Mouse (Mus musculus): ENCODE measurements around the gene Dolpp1. TPM values are rescaled to one million over a fixed set of nuclear protein-coding genes. Genes with fewer than 3 reads are reported as not detected.

The Dolpp1 gene
- polyA plus RNA-seq, 1 experiment: 73.2 TPM

DNA sequence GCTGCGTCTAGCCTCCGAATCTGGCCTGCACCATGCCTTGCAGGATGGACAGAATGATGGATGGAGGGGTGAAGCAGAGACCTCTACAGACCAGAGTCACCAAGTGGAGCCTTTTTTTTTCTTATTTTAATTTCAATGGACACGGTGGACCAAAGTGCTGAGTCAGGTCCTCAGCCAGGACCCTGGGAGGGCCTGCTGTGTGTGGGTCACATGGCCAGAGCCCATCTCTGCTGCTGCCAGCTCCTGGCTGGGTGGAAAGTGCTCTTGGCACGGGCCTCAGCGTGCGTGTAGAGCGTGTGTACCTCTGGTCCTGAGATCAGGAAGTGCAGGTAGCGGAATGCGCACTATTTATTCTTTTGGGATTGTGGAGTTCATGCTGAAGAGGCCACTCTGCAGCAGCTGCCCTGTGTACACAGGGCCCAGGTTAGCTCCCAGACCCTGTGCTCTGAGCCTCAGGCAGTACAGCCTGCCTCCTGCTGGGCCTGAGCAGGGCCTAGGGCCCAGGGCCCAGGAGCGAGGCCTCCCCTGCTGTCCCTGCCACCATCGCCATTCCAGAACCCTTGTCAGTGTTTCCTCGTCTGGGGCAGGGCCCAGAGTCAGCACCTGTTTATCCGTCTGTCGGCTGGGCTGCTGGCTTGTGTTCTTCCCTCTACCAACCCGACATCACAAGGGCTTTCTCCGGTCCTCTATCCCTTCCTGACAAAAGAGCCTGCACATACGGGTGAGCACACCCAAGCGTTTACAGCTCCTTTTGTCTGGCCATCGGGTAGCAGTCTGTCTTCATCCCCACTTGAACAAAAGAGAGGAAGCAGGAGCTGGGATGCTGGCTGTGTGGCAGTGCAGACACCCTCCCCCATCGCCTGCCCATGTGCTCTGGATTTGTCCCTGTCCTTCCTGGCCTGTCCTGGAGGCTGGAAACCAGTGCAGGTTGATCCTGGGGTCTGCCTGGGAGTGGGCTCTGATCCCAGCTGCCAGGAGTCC, 7.4 kb downstream of the Dolpp1 start:
- DNase-seq (ENCODE audit: low read depth): peak; percentile 84
- TF ChIP-seq CTCF (IDR thresholded peaks at IDR 0.05; ENCODE audit: borderline replicate concordance, extremely low read depth, insufficient read depth, insufficient read length) (no peak), POLR2A (IDR thresholded peaks at IDR 0.05; ENCODE audit: borderline replicate concordance, extremely low read depth, insufficient read depth, insufficient read length, poor library complexity, severe bottlenecking) (no peak)

DNA sequence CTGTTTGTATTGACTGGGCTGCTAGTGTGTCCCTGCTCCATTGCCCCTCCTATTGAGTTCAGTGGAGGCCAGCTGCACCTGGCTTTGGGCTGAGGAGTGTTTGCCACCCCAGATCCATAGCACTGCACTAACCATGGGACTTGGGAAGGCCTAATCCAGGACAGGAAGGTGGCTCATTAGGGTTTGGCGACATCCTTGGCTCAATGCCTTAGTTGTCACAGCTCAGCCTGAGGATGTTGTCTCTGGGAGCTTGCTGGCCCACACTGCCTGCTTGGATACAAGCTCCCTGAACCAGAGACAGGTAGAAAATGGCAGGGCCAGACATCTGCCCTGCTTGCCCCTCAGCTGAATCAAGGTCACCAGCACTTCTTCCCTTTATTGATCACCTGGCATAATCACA, 9.5 kb downstream of the Dolpp1 start:
- no peak for TF ChIP-seq POLR2A (IDR thresholded peaks at IDR 0.05; ENCODE audit: borderline replicate concordance, extremely low read depth, insufficient read depth, insufficient read length, poor library complexity, severe bottlenecking)
- TF ChIP-seq CTCF (IDR thresholded peaks at IDR 0.05; ENCODE audit: borderline replicate concordance, extremely low read depth, insufficient read depth, insufficient read length): no peak
- peak; percentile 11 for DNase-seq (ENCODE audit: low read depth)

DNA sequence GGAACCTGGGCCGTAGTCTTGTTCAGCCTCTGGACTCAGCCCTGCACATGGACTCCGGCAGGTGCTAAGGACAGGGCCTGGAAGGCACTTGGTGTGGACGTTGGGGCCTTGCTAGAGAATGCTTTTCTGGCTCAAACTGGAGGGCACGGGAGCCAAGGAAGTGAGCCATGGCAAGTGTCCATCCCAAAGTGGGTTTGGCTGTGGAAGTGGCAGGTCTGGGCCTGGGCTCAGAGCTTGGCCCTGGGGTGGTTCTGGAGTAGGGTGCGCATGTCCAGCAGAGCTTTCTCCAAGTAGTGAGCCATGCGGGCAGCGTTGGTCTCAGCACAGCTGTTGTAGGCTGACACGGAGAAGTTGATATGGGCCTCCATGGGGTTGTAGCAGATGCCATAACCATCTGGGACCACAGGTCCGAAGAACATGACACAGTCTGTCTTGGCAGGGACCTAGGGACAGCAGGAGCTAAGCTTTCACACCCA, 10.3 kb downstream of the Dolpp1 start:
- TF ChIP-seq CTCF (IDR thresholded peaks at IDR 0.05; ENCODE audit: borderline replicate concordance, extremely low read depth, insufficient read depth, insufficient read length) (no peak), POLR2A (IDR thresholded peaks at IDR 0.05; ENCODE audit: borderline replicate concordance, extremely low read depth, insufficient read depth, insufficient read length, poor library complexity, severe bottlenecking) (no peak)
- DNase-seq (ENCODE audit: low read depth): no peak

DNA sequence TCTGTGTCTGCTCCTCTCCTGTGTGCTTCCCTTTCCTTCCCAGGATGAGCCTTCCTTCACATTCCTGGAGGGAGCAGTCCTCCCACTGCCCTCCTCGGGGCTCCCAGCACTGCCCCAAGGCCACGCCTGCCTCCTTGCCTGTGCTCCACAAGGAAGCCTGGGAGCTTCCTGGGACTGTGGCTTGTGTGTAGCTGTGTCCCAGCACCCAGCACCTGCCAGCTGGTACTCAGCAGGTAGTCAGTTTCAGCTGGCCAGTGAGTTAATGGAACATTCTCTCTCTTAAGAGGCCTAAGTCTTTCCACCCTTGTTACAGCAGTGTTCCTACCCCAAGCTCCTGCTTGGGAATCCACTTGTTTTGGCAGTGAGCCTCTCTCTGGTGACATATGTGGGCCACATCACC, 10.8 kb downstream of the Dolpp1 start:
- TF ChIP-seq POLR2A (IDR thresholded peaks at IDR 0.05; ENCODE audit: borderline replicate concordance, extremely low read depth, insufficient read depth, insufficient read length, poor library complexity, severe bottlenecking): no peak
- no peak for TF ChIP-seq CTCF (IDR thresholded peaks at IDR 0.05; ENCODE audit: borderline replicate concordance, extremely low read depth, insufficient read depth, insufficient read length)
- DNase-seq (ENCODE audit: low read depth): no peak

DNA sequence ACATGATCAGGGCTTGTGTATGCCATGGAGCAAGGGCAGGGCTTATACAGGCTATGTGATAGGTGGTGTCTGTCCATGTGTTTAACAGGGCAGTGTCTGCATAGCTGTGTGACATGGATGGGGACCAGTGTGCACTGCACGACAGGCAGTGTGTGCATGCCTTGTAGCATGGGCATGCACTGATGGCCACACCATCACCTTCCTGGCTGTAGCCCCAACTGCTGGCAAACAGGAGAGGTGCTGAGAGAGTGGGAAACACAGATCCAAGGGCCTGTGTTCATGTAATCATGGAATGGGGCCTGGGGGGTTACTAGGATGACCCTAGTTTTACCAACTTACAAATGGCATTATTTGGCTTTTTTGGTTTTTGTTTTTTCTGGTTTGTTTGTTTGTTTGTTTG, 11.8 kb downstream of the Dolpp1 start:
- no peak for DNase-seq (ENCODE audit: low read depth)
- TF ChIP-seq POLR2A (IDR thresholded peaks at IDR 0.05; ENCODE audit: borderline replicate concordance, extremely low read depth, insufficient read depth, insufficient read length, poor library complexity, severe bottlenecking): no peak
- no peak for TF ChIP-seq CTCF (IDR thresholded peaks at IDR 0.05; ENCODE audit: borderline replicate concordance, extremely low read depth, insufficient read depth, insufficient read length)

DNA sequence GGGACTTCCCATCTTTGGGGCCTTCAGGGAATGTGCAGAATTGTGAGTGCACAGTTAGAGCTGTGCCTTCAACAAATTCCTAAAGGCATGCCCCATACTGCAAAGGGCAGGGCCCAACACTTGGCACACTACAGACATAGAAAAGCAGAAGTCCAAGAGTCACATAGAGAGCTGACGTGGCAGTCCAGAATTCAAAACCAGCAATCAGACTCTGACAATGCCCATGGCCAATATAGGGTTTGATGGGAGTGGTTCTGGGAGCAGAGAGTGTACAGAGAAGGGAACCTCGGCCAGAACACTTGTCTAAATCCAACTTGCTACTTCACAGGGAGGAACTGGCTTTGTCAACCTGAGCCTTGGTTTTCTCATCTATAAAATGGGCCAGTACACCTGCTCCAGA, 15.2 kb downstream of the Dolpp1 start:
- TF ChIP-seq POLR2A (IDR thresholded peaks at IDR 0.05; ENCODE audit: borderline replicate concordance, extremely low read depth, insufficient read depth, insufficient read length, poor library complexity, severe bottlenecking) (no peak), CTCF (IDR thresholded peaks at IDR 0.05; ENCODE audit: borderline replicate concordance, extremely low read depth, insufficient read depth, insufficient read length) (no peak)
- DNase-seq (ENCODE audit: low read depth): no peak

DNA sequence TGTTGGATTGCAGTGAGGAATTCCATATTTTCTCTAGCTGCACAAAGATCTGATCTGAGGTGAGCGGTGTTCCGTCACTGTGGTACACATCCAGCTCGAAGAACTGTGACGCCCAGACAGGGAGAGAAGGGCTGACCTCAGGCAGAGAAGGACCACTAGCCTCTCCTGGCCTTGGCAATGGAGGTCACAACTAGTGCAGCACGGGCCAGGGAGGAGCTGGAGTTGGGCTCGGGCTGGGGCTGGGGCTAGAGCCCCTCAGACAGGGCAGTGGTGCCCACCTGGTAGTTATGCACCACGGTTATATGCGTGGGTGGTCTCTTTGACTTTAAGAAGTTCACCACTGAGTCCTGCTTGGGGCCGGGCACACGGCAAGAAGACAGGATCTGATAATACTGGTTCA, 15.7 kb downstream of the Dolpp1 start:
- TF ChIP-seq POLR2A (IDR thresholded peaks at IDR 0.05; ENCODE audit: borderline replicate concordance, extremely low read depth, insufficient read depth, insufficient read length, poor library complexity, severe bottlenecking) (no peak), CTCF (IDR thresholded peaks at IDR 0.05; ENCODE audit: borderline replicate concordance, extremely low read depth, insufficient read depth, insufficient read length) (no peak)
- DNase-seq (ENCODE audit: low read depth): no peak

DNA sequence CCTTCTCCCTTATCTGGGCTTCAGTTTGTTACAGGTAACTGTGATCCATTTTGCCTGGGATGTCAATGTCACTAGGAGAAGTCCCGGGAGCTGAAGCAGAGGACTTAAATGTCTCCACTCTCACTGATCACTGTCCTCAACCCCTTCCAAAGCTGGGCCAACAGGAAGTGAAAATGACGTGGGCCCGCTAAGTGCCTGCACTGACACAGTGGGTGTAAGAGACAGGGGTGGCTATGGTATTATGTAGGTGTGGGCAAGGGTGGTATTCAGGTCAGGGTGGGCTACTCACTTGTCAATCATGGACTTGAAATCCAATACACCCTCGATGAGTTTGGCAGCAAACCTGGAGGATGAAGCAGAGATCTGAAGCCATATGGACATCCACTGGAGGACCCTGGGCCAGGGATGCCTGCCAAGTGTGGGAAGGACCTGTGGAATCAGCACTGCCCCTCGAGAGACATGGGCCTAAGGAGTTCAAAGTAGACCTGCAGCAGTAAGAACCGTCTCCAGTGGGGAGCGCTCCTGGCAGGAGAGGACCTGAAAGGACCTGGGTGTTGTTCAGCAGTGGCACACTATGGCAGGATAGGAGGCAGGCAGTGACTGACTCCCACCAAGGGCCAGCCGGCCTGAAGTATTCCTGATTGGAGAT, 16.5 kb downstream of the Dolpp1 start:
- DNase-seq (ENCODE audit: low read depth): no peak
- TF ChIP-seq POLR2A (IDR thresholded peaks at IDR 0.05; ENCODE audit: borderline replicate concordance, extremely low read depth, insufficient read depth, insufficient read length, poor library complexity, severe bottlenecking) (no peak), CTCF (IDR thresholded peaks at IDR 0.05; ENCODE audit: borderline replicate concordance, extremely low read depth, insufficient read depth, insufficient read length) (no peak)

DNA sequence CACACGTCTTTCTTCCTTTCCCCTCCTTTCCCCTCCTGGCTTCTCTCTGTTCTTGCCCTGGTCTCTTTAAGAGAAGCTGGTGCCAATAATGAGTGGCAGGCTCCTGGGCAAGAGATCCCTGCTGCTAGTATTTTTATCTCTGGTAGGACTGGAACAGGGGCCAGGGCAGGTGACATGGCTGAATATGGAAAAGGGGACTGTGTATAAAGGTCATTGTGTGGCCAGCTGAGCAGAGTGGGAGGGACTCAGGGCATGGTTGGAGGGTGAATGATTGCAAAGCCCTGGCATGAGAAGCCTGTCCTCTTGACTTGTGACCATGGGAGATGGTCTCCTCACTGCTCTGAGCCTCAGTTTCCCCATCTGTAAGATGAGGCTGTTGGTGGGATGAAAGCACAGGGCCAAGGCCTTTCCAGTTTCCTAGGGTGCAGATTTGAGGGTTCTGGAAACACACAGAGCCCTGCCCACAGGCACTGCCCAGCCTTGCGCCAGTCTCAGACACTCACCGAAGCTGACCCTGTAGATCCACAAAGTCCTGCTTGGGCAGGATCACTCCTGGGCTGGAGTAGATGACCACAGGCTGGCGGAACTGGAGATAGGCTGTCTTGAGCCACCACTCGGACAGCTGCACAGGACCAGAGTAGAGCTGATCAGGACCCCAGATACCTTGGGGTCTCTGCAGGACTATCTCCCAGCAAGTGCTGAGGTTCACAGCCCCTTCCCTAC, 17.6 kb downstream of the Dolpp1 start:
- no peak for DNase-seq (ENCODE audit: low read depth)
- no peak for TF ChIP-seq CTCF (IDR thresholded peaks at IDR 0.05; ENCODE audit: borderline replicate concordance, extremely low read depth, insufficient read depth, insufficient read length)
- TF ChIP-seq POLR2A (IDR thresholded peaks at IDR 0.05; ENCODE audit: borderline replicate concordance, extremely low read depth, insufficient read depth, insufficient read length, poor library complexity, severe bottlenecking): no peak

DNA sequence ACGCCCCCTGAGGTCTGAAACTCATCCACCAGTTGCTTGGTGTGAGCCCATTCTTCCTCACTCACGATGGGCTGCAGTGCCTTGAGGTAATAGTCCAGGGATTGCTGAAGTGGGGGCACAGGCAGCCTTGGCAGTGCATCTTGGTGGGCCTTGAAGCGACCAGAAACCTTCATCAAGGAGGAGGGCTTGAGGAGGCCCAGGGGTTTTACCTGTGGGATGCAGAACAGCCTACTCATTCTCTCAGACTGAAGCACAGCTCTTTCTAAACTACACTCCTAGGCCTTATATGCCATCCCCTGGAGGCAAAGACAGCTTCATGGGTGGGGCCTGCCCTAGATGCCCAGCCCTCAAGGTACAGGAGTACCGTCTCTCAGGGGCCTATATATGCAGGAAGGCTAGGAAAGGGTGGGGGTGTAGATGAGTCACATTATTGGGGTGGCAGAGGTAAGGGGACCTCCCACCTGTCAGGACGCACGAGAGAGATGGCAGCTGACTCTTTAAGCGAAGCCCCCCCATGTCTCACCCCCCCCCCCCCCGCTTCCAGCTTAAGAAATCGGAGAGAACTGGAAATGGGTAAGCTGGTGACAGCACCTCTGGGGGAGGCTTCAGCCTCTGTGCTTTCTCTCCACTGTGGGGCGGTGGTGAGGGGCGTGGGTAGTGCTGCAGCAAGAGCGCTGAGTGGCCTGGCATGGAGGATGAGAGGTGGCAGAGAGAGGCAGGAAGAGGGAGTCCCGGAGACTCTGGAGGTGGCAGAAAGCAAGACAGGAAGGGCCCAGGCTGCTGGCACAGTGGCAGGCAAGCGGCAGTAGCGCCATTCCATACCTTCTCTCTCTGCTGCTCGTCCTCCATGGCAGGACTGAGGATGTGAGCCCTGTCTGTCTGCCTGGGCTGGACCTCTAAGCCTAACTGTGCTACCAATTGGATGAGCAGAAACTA, 21.3 kb downstream of the Dolpp1 start:
- TF ChIP-seq POLR2A (IDR thresholded peaks at IDR 0.05; ENCODE audit: borderline replicate concordance, extremely low read depth, insufficient read depth, insufficient read length, poor library complexity, severe bottlenecking) (no peak), CTCF (IDR thresholded peaks at IDR 0.05; ENCODE audit: borderline replicate concordance, extremely low read depth, insufficient read depth, insufficient read length) (no peak)
- DNase-seq (ENCODE audit: low read depth): no peak

Data from brain, embryonic 14.5 days (tissue).